Mouse (Mus musculus) small intestine, adult 2 months (tissue): Measurements from ENCODE around the gene Echs1. TPM values are rescaled to one million over a fixed set of nuclear protein-coding genes. Genes with fewer than 3 reads are reported as not detected.

Experiments
- H3K27ac ChIP-seq: fragments of 200-500 bp; 2 replicates; pipeline ENCODE4 v1.5.1; 2012; ENCODE audit warnings: low read depth, low read length, control low read depth, inconsistent platforms; ENCODE audit not compliant: insufficient read depth
- H3K27me3 ChIP-seq: fragments of 200-500 bp; 2 replicates; pipeline ENCODE4 v1.6.1; 2012; ENCODE audit warnings: mild to moderate bottlenecking, moderate library complexity, low read length, inconsistent platforms; ENCODE audit not compliant: control insufficient read depth, insufficient read depth
- H3K36me3 ChIP-seq: fragments of 200-500 bp; 2 replicates; pipeline ENCODE4 v1.6.1; 2012; ENCODE audit warnings: mild to moderate bottlenecking, low read length, control low read depth, inconsistent platforms; ENCODE audit not compliant: control insufficient read depth, insufficient read depth
- H3K4me1 ChIP-seq: fragments of 200-500 bp; 2 replicates; pipeline ENCODE4 v1.6.1; 2012; ENCODE audit warnings: low read length, inconsistent platforms, mixed read lengths; ENCODE audit not compliant: control insufficient read depth, insufficient read depth, insufficient read length
- H3K4me3 ChIP-seq: fragments of 200-500 bp; 2 replicates; pipeline ENCODE4 v1.5.1; 2012; ENCODE audit warnings: low read depth, mild to moderate bottlenecking, control low read depth, inconsistent platforms, low read length, moderate library complexity
- CTCF ChIP-seq: fragments of 200-500 bp; IDR thresholded peaks from 2 replicates; pipeline ENCODE4 v1.5.1; 2012; ENCODE audit warnings: low read depth, mild to moderate bottlenecking, control low read depth, inconsistent platforms, low read length, moderate library complexity, mixed read lengths; ENCODE audit not compliant: insufficient replicate concordance, insufficient read length; ENCODE audit errors: extremely low read depth
- POLR2A ChIP-seq: fragments of 200-500 bp; IDR thresholded peaks from 2 replicates; pipeline ENCODE4 v1.6.1; 2012; ENCODE audit warnings: low read depth, mild to moderate bottlenecking, control low read depth, inconsistent platforms, low read length, moderate library complexity
- WGBS: fragments of 180-500 bp; shearing (Covaris S2); methylation state at CpG from one replicate; pipeline ENCODE4 v1.1.7; 2018; 5-methylcytosine and 5-hydroxymethylcytosine counted together
- polyA plus RNA-seq: library from polyadenylated mRNA; depleted of rRNA; stranded (reverse); fragments of >200 nt; gene quantifications from 2 replicates; pipeline ENCODE4 v1.2.3, GENCODE M21; 2012

Gene Echs1
- polyA plus RNA-seq, 1 experiment, result 47.4 TPM

GRCm38 (mm10) chr7:140126934-140127333, 10.7 kb upstream of the Echs1 start:
- WGBS, result 41% methylated on average over 3 of the region's 3 CpGs
- H3K4me3 ChIP-seq, result peak overlapping the region; percentile 30
- peak overlapping the region; percentile 30; the same call in 1 of the 2 replicates for H3K27ac ChIP-seq
- H3K4me1 ChIP-seq, result peaks cover 9% of the 10 kb centered on the region; the same call in 1 of the 2 replicates
- no peak for TF ChIP-seq CTCF
- no peak for TF ChIP-seq POLR2A
- H3K36me3 ChIP-seq, result peaks cover 5% of the 10 kb centered on the region; the same call in 1 of the 2 replicates
- H3K27me3 ChIP-seq, result no peaks in the 10 kb centered on the region

- peak overlapping the region; percentile 82 for H3K4me3 ChIP-seq
- no peaks in the 10 kb centered on the region for H3K27me3 ChIP-seq
- 2% methylated on average over 5 of the region's 5 CpGs for WGBS
- peaks cover 5% of the 10 kb centered on the region; the same call in 1 of the 2 replicates for H3K36me3 ChIP-seq
- no peak overlapping the region for H3K27ac ChIP-seq
- no peak for TF ChIP-seq POLR2A
- H3K4me1 ChIP-seq, result peaks cover 9% of the 10 kb centered on the region; the same call in 1 of the 2 replicates
Observed at GRCm38 (mm10) chr7:140126022-140126350, 9.7 kb upstream of the Echs1 start.

GRCm38 (mm10) chr7:140125278-140126021, 9.2 kb upstream of the Echs1 start:
- no peak for TF ChIP-seq CTCF
- TF ChIP-seq POLR2A, result peak; percentile 38; the same call in 1 of the 2 replicates
- WGBS, result 1% methylated on average over 40 of the region's 40 CpGs
- H3K36me3 ChIP-seq, result peaks cover 4% of the 10 kb centered on the region; the same call in 1 of the 2 replicates
- H3K27ac ChIP-seq, result peak overlapping the region; percentile 31; the same call in 1 of the 2 replicates
- no peaks in the 10 kb centered on the region for H3K27me3 ChIP-seq
- peaks cover 9% of the 10 kb centered on the region; the same call in 1 of the 2 replicates for H3K4me1 ChIP-seq
- peak overlapping the region; percentile 82 for H3K4me3 ChIP-seq

GRCm38 (mm10) chr7:140124382-140124781, 8.1 kb upstream of the Echs1 start:
- 95% methylated on average over 1 of the region's 1 CpGs for WGBS
- Histone ChIP-seq H3K4me1 (peaks cover 11% of the 10 kb centered on the region; the same call in 1 of the 2 replicates), H3K4me3 (no peak overlapping the region), H3K27me3 (no peaks in the 10 kb centered on the region), H3K36me3 (0 out of 2 replicates have a peak, but pooled peaks cover 1% of the 10 kb centered on the region), H3K27ac (no peak overlapping the region)
- TF ChIP-seq CTCF (no peak), POLR2A (no peak)

- 15% methylated on average over 4 of the region's 4 CpGs for WGBS
- TF ChIP-seq POLR2A, result peak; percentile 41; the same call in 1 of the 2 replicates
- no peak for TF ChIP-seq CTCF
- Histone ChIP-seq H3K27ac (peak overlapping the region; percentile 98), H3K27me3 (no peaks in the 10 kb centered on the region), H3K4me3 (no peak overlapping the region; the same call in 1 of the 2 replicates), H3K4me1 (peaks cover 11% of the 10 kb centered on the region; the same call in 1 of the 2 replicates), H3K36me3 (no peaks in the 10 kb centered on the region)
Observed at GRCm38 (mm10) chr7:140122765-140123164, 6.5 kb upstream of the Echs1 start.

GRCm38 (mm10) chr7:140121338-140121910, 5.1 kb upstream of the Echs1 start:
- Histone ChIP-seq H3K4me3 (no peak overlapping the region), H3K27me3 (no peaks in the 10 kb centered on the region), H3K4me1 (peaks cover 4% of the 10 kb centered on the region; the same call in 1 of the 2 replicates), H3K27ac (peak overlapping the region; percentile 59; the same call in 1 of the 2 replicates), H3K36me3 (no peaks in the 10 kb centered on the region)
- TF ChIP-seq CTCF, result no peak
- TF ChIP-seq POLR2A, result no peak
- 61% methylated on average over 13 of the region's 13 CpGs for WGBS

- no peak overlapping the region for H3K4me3 ChIP-seq
- 0 out of 2 replicates have a peak overlapping the region, but pooled peaks have one; percentile 83 for H3K27ac ChIP-seq
- TF ChIP-seq POLR2A (no peak), CTCF (no peak)
- H3K36me3 ChIP-seq, result no peaks in the 10 kb centered on the region
- 91% methylated on average over 2 of the region's 2 CpGs for WGBS
- no peaks in the 10 kb centered on the region for H3K27me3 ChIP-seq
- H3K4me1 ChIP-seq, result peaks cover 4% of the 10 kb centered on the region; the same call in 1 of the 2 replicates
Observed at GRCm38 (mm10) chr7:140120484-140120883, 4.2 kb upstream of the Echs1 start.
